Comparison of ENCODE assay signal across 11 mouse cellular contexts in the genomic region with DNA sequence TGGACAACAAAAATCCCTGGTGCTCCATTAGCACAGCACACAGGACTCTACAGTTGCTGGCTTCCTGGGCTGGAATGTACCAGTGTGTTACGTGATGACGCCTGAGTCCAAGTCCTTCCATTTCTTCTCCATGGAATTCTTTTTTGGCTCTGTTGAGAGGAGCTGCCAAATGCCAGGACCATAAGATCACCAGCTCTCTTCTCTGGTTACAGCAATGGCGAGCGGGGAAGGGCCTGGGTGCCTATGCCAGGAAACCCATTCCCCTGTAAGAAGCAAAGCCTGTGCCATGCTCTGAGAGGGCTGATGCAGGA.
DNase-seq lines count a peak whose midpoint lies in the region; ATAC-seq and TF ChIP-seq lines count a peak whose summit lies in the region.
"Had no signal": no experiment of that assay in that cellular context is flagged by ENCODE, and none has a peak within 500 bp of the region (broad histone marks: within the 10 kb centered on the region; RNA-seq: fewer than 3 reads in every experiment).

No protein-coding gene starts in this region.

- no peak overlapping the region for H3K4me2 ChIP-seq in kidney, embryonic 15.5 days
- H3K4me2 ChIP-seq in embryonic facial prominence, embryonic 15.5 days (replicated peaks), result no peak overlapping the region
- no peak overlapping the region for H3K4me2 ChIP-seq in intestine, postnatal 0 days (replicated peaks; ENCODE audit: low read depth)
- H3K4me2 ChIP-seq in forebrain, embryonic 12.5 days, result no peak overlapping the region
- H3K4me2 ChIP-seq: midbrain, embryonic 12.5 days; neural tube, embryonic 15.5 days had no signal

- DNase-seq in kidney, postnatal 14 days, result no peak
- DNase-seq in urinary bladder, postnatal 10 days (ENCODE audit: low spot score), result no peak
- DNase-seq in cerebellum, adult 9-11 months, result no peak
- DNase-seq: thymus, postnatal 25 days had no signal

- WGBS in kidney, embryonic 15.5 days, result 76% methylated on average over 4 of the region's 4 CpGs
- 56% methylated on average over 4 of the region's 4 CpGs for WGBS in embryonic facial prominence, embryonic 15.5 days
- WGBS in intestine, postnatal 0 days, result 70% methylated on average over 4 of the region's 4 CpGs
- 88% methylated on average over 4 of the region's 4 CpGs for WGBS in forebrain, embryonic 12.5 days

- ATAC-seq in kidney, embryonic 15.5 days (replicated peaks; ENCODE audit: low FRiP score), result no peak
- 0 out of 2 replicates have a peak, but pooled peaks have one; percentile 35 for ATAC-seq in embryonic facial prominence, embryonic 15.5 days (ENCODE audit: insufficient number of reproducible peaks, low FRiP score, low TSS enrichment, low read depth)
- ATAC-seq in intestine, postnatal 0 days, result 0 out of 2 replicates have a peak, but pooled peaks have one; percentile 10
- no peak for ATAC-seq in forebrain, embryonic 12.5 days (ENCODE audit: low FRiP score)

- peak overlapping the region; percentile 42 for H3ac ChIP-seq in C2C12 (ENCODE audit: control insufficient read depth, insufficient read length, low read depth)

- H3K4me3 ChIP-seq in kidney, embryonic 15.5 days (replicated peaks), result no peak overlapping the region
- H3K4me3 ChIP-seq in C2C12 (ENCODE audit: insufficient read depth, poor library complexity, severe bottlenecking), result no peak overlapping the region
- no peak overlapping the region for H3K4me3 ChIP-seq in embryonic facial prominence, embryonic 15.5 days (replicated peaks)
- no peak overlapping the region for H3K4me3 ChIP-seq in intestine, postnatal 0 days (ENCODE audit: low read depth, low read length)
- no peak overlapping the region for H3K4me3 ChIP-seq in forebrain, embryonic 12.5 days (replicated peaks)
- H3K4me3 ChIP-seq: midbrain, embryonic 12.5 days; neural tube, embryonic 15.5 days had no signal

- no peak for TF ChIP-seq CTCF in C2C12 (IDR thresholded peaks at IDR 0.05; ENCODE audit: control insufficient read depth, insufficient read depth, insufficient read length)
- no peak for TF ChIP-seq CTCF in intestine, postnatal 0 days (IDR thresholded peaks at IDR 0.05; ENCODE audit: low read depth)

- no peaks in the 10 kb centered on the region for H3K27me3 ChIP-seq in kidney, embryonic 15.5 days
- H3K27me3 ChIP-seq in C2C12 (ENCODE audit: control insufficient read depth, insufficient read depth, insufficient read length), result no peaks in the 10 kb centered on the region
- no peaks in the 10 kb centered on the region for H3K27me3 ChIP-seq in embryonic facial prominence, embryonic 15.5 days
- H3K27me3 ChIP-seq in intestine, postnatal 0 days (replicated peaks; ENCODE audit: control insufficient read depth, insufficient read depth, low read length), result no peaks in the 10 kb centered on the region
- no peaks in the 10 kb centered on the region for H3K27me3 ChIP-seq in forebrain, embryonic 12.5 days
- H3K27me3 ChIP-seq: midbrain, embryonic 12.5 days; neural tube, embryonic 15.5 days had no signal

- H3K4me1 ChIP-seq in kidney, embryonic 15.5 days, result peaks cover 19% of the 10 kb centered on the region
- peaks cover 11% of the 10 kb centered on the region for H3K4me1 ChIP-seq in embryonic facial prominence, embryonic 15.5 days
- H3K4me1 ChIP-seq in intestine, postnatal 0 days (replicated peaks; ENCODE audit: control insufficient read depth, insufficient read depth, low read length), result no peaks in the 10 kb centered on the region
- H3K4me1 ChIP-seq in forebrain, embryonic 12.5 days, result peaks cover 11% of the 10 kb centered on the region

- no peak overlapping the region for H3K9ac ChIP-seq in kidney, embryonic 15.5 days
- no peak overlapping the region for H3K9ac ChIP-seq in embryonic facial prominence, embryonic 15.5 days
- H3K9ac ChIP-seq in intestine, postnatal 0 days (ENCODE audit: low read depth, low read length), result no peak overlapping the region
- H3K9ac ChIP-seq in forebrain, embryonic 12.5 days, result no peak overlapping the region
- H3K9ac ChIP-seq: midbrain, embryonic 12.5 days; neural tube, embryonic 15.5 days had no signal

- peaks cover 89% of the 10 kb centered on the region for H3K79me3 ChIP-seq in C2C12 (ENCODE audit: low read depth)

- H3K79me2 ChIP-seq in C2C12 (ENCODE audit: control insufficient read depth, insufficient read depth), result peaks cover 100% of the 10 kb centered on the region

- peaks cover 7% of the 10 kb centered on the region; the same call in 1 of the 2 replicates for H3K9me3 ChIP-seq in kidney, embryonic 15.5 days (replicated peaks)
- H3K9me3 ChIP-seq in embryonic facial prominence, embryonic 15.5 days (replicated peaks), result 0 out of 2 replicates have a peak, but pooled peaks cover 3% of the 10 kb centered on the region
- no peaks in the 10 kb centered on the region for H3K9me3 ChIP-seq in intestine, postnatal 0 days (ENCODE audit: control insufficient read depth)
- H3K9me3 ChIP-seq in forebrain, embryonic 12.5 days, result peaks cover 7% of the 10 kb centered on the region; the same call in 1 of the 2 replicates

- peak overlapping the region; percentile 63 for H3K27ac ChIP-seq in kidney, embryonic 15.5 days
- H3K27ac ChIP-seq in embryonic facial prominence, embryonic 15.5 days (replicated peaks), result no peak overlapping the region
- H3K27ac ChIP-seq in intestine, postnatal 0 days (ENCODE audit: low read depth, low read length), result no peak overlapping the region
- no peak overlapping the region for H3K27ac ChIP-seq in forebrain, embryonic 12.5 days
- H3K27ac ChIP-seq: midbrain, embryonic 12.5 days; neural tube, embryonic 15.5 days had no signal

- H3K36me3 ChIP-seq in kidney, embryonic 15.5 days, result peaks cover 35% of the 10 kb centered on the region
- peaks cover 43% of the 10 kb centered on the region for H3K36me3 ChIP-seq in C2C12 (ENCODE audit: control insufficient read depth, insufficient read depth)
- peaks cover 3% of the 10 kb centered on the region; the same call in 1 of the 2 replicates for H3K36me3 ChIP-seq in embryonic facial prominence, embryonic 15.5 days
- H3K36me3 ChIP-seq in intestine, postnatal 0 days (ENCODE audit: control insufficient read depth, insufficient read depth), result no peaks in the 10 kb centered on the region
- peaks cover 18% of the 10 kb centered on the region for H3K36me3 ChIP-seq in forebrain, embryonic 12.5 days (replicated peaks)
- H3K36me3 ChIP-seq: neural tube, embryonic 15.5 days had no signal

TF ChIP-seq in C2C12, 6 proteins besides CTCF, POLR2A, EP300 and RAD21:
- no peak for TF ChIP-seq MAX (IDR thresholded peaks at IDR 0.05)
- no peak for TF ChIP-seq MYOG (IDR thresholded peaks at IDR 0.05; ENCODE audit: control insufficient read depth, extremely low read depth, insufficient read length)
- no peak for TF ChIP-seq CEBPB (IDR thresholded peaks at IDR 0.05; ENCODE audit: low read depth)
- TF ChIP-seq MYOD1 (IDR thresholded peaks at IDR 0.05; ENCODE audit: control insufficient read depth, insufficient read length, low read depth), result no peak
- TF ChIP-seq FOSL1 (IDR thresholded peaks at IDR 0.05; ENCODE audit: insufficient read depth, low read length, poor library complexity, severe bottlenecking), result no peak

Comparison
In these comparisons a context has a peak if more than half of its experiments do, and no peak if none do; other contexts are left out.
1. ATAC-seq: peak in embryonic facial prominence, embryonic 15.5 days (single experiment) and intestine, postnatal 0 days (single experiment); none in kidney, embryonic 15.5 days (single experiment) and forebrain, embryonic 12.5 days (single experiment).